Mouse (Mus musculus) ES-Bruce4 (cell line): ENCODE measurements around the gene Lhb.

ENCODE experiments used
- CTCF ChIP-seq: IDR thresholded peaks from one replicate; pipeline ENCODE4 v1.8.1; 2011; ENCODE audit warnings: low read depth, low read length
- EP300 ChIP-seq: IDR thresholded peaks from 2 replicates; pipeline ENCODE4 v1.6.1; 2011; ENCODE audit warnings: low read depth, low read length; ENCODE audit not compliant: insufficient read depth
- POLR2A ChIP-seq: IDR thresholded peaks from one replicate; pipeline ENCODE4 v1.8.1; 2011; ENCODE audit warnings: low read length; ENCODE audit not compliant: insufficient read depth

GRCm38 (mm10) chr7:45463987-45464778, 43.6 kb downstream of the Lhb start:
- TF ChIP-seq POLR2A (no peak), CTCF (no peak), EP300 (no peak)
